Mouse (Mus musculus) kidney, adult 2 months (tissue): ENCODE results near the gene 9130019O22Rik.

Experiments used
- CTCF ChIP-seq: fragments of 200-500 bp; conservative IDR thresholded peaks from 2 replicates; pipeline ENCODE4 v1.5.1; 2011; ENCODE audit warnings: low read depth, mild to moderate bottlenecking, control low read depth, low read length, moderate library complexity, mixed read lengths; ENCODE audit not compliant: insufficient read depth, insufficient read length
- POLR2A ChIP-seq: fragments of 200-500 bp; IDR thresholded peaks from one replicate; pipeline ENCODE4 v1.6.1; 2011; ENCODE audit warnings: low read depth, low read length, control low read depth

DNA sequence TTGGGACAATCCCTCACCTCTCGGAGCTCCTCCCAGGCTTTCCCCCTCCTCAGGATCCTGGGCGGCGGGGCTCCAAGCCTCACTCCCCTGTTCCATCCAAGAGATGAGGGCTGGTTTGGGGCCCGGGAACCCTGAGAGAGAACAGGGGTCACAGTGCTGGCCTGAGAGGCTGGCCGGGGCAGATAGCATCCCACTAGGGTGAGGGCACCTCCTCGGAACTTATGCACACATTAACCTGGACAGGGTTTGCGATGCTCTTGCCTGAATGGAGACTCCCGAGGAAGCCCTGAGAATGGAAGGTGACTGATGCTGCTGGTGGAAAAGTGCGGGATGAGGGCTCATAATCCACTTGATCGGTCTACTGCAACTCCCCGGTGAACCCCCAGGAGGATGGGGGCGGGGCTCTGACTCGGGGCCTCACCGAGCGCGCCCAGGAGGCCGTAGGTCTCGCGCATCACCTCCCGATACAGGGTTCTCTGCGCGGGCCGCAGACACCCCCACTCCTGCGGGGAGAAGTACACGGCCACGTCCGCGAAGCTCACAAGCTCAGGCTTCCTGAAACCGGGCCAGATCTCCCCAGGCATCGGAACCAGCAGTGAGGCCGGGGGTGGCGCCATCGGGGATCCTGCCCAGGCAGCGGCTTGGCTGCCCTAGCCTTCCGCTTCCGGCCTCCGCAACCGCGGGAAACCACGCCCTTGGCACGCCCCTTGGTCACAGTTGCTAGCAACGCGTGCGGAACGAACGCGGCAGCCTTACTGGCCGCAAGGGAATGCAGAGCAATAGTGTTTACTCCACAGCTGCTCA, 34.6 kb upstream of the 9130019O22Rik start, which contains the start of gene Zfp688:
- 0 out of 2 replicates have a peak, but pooled peaks have one; percentile 17 for TF ChIP-seq CTCF
- TF ChIP-seq POLR2A, result peak; percentile 56
